Mouse (Mus musculus): ENCODE measurements at regions not wholly inside any gene's neighbourhood (a gene's known extent, or its start where the extent isn't known, plus 50 kb on each side); places are given as distances from the start of the nearest gene placed in this dataset.
"Not testable (repeated sequence)": the region's sequence is repeated elsewhere in the genome, so short reads cannot be mapped to it uniquely, and the experiment has no call there.

GRCm38 (mm10) chr13:83747671-83748070, 243.8 kb downstream of the Mef2c start:
- no peak for TF ChIP-seq EP300 (IDR thresholded peaks at IDR 0.05; ENCODE audit: low read depth)
- TF ChIP-seq CTCF (IDR thresholded peaks at IDR 0.05; ENCODE audit: low read depth): no peak
- Histone ChIP-seq H3K4me1 (replicated peaks; ENCODE audit: control insufficient read depth in 2 of 2, insufficient read depth in 2 of 2, low read length in 1 of 2) (no peaks in the 10 kb centered on the region), H3K9me3 (ENCODE audit: control insufficient read depth, low read length) (no peaks in the 10 kb centered on the region), H3K27ac (no peak overlapping the region), H3K4me2 (ENCODE audit: low read depth) (no peak overlapping the region), H3K9ac (replicated peaks) (no peak overlapping the region), H3K27me3 (ENCODE audit: control insufficient read depth, insufficient read depth, low read length) (peaks cover 18% of the 10 kb centered on the region), H3K36me3 (replicated peaks; ENCODE audit: control insufficient read depth, insufficient read depth, low read depth) (no peaks in the 10 kb centered on the region), H3K4me3 (ENCODE audit: insufficient read depth in 1 of 2, low read depth in 2 of 2, low read length in 2 of 2) (no peak overlapping the region)
- no peak for ATAC-seq (ENCODE audit: insufficient read depth)
- no peak for DNase-seq (ENCODE audit: low read depth in 3 of 3, low spot score in 3 of 3)
- 44% methylated on average over 3 of the region's 3 CpGs for WGBS (ENCODE audit: insufficient replicate concordance)

GRCm38 (mm10) chr13:83749376-83750150, 245.7 kb downstream of the Mef2c start:
- DNase-seq (ENCODE audit: low read depth in 3 of 3, low spot score in 3 of 3) (no peak), ATAC-seq (ENCODE audit: insufficient read depth) (no peak)
- no peak for TF ChIP-seq CTCF (IDR thresholded peaks at IDR 0.05; ENCODE audit: low read depth)
- TF ChIP-seq EP300 (IDR thresholded peaks at IDR 0.05; ENCODE audit: low read depth): no peak
- Histone ChIP-seq H3K36me3 (replicated peaks; ENCODE audit: control insufficient read depth, insufficient read depth, low read depth) (no peaks in the 10 kb centered on the region), H3K9me3 (ENCODE audit: control insufficient read depth, low read length) (no peaks in the 10 kb centered on the region), H3K27me3 (ENCODE audit: control insufficient read depth, insufficient read depth, low read length) (peaks cover 15% of the 10 kb centered on the region), H3K27ac (no peak overlapping the region), H3K9ac (replicated peaks) (no peak overlapping the region), H3K4me3 (ENCODE audit: insufficient read depth in 1 of 2, low read depth in 2 of 2, low read length in 2 of 2) (no peak overlapping the region), H3K4me1 (replicated peaks; ENCODE audit: control insufficient read depth in 2 of 2, insufficient read depth in 2 of 2, low read length in 1 of 2) (no peaks in the 10 kb centered on the region), H3K4me2 (ENCODE audit: low read depth) (no peak overlapping the region)
- 52% methylated on average over 8 of the region's 8 CpGs for WGBS (ENCODE audit: insufficient replicate concordance)

GRCm38 (mm10) chr13:83750437-83750836, 246.6 kb downstream of the Mef2c start:
- no peaks in the 10 kb centered on the region for H3K9me3 ChIP-seq (ENCODE audit: control insufficient read depth, low read length)
- H3K9ac ChIP-seq (replicated peaks): no peak overlapping the region
- ATAC-seq (ENCODE audit: insufficient read depth) (no peak), DNase-seq (ENCODE audit: low read depth in 3 of 3, low spot score in 3 of 3) (no peak)
- no peak for TF ChIP-seq EP300 (IDR thresholded peaks at IDR 0.05; ENCODE audit: low read depth)
- TF ChIP-seq CTCF (IDR thresholded peaks at IDR 0.05; ENCODE audit: low read depth): no peak
- H3K4me1 ChIP-seq (replicated peaks; ENCODE audit: control insufficient read depth in 2 of 2, insufficient read depth in 2 of 2, low read length in 1 of 2): no peaks in the 10 kb centered on the region
- WGBS (ENCODE audit: insufficient replicate concordance): 34% methylated on average over 4 of the region's 4 CpGs
- H3K27me3 ChIP-seq (ENCODE audit: control insufficient read depth, insufficient read depth, low read length): peaks cover 8% of the 10 kb centered on the region; the same call in 1 of the 2 replicates
- H3K4me2 ChIP-seq (ENCODE audit: low read depth): no peak overlapping the region
- no peak overlapping the region for H3K4me3 ChIP-seq (ENCODE audit: insufficient read depth in 1 of 2, low read depth in 2 of 2, low read length in 2 of 2)
- H3K36me3 ChIP-seq (replicated peaks; ENCODE audit: control insufficient read depth, insufficient read depth, low read depth): no peaks in the 10 kb centered on the region
- no peak overlapping the region for H3K27ac ChIP-seq

GRCm38 (mm10) chr13:83760387-83761170, 256.7 kb downstream of the Mef2c start:
- ATAC-seq (ENCODE audit: insufficient read depth) (no peak), DNase-seq (ENCODE audit: low read depth in 3 of 3, low spot score in 3 of 3) (no peak)
- no peak overlapping the region for H3K27ac ChIP-seq
- H3K36me3 ChIP-seq (replicated peaks; ENCODE audit: control insufficient read depth, insufficient read depth, low read depth): no peaks in the 10 kb centered on the region
- no peak overlapping the region for H3K4me3 ChIP-seq (ENCODE audit: insufficient read depth in 1 of 2, low read depth in 2 of 2, low read length in 2 of 2)
- no peak for TF ChIP-seq EP300 (IDR thresholded peaks at IDR 0.05; ENCODE audit: low read depth)
- TF ChIP-seq CTCF (IDR thresholded peaks at IDR 0.05; ENCODE audit: low read depth): no peak
- H3K9me3 ChIP-seq (ENCODE audit: control insufficient read depth, low read length): no peaks in the 10 kb centered on the region
- no peak overlapping the region for H3K4me2 ChIP-seq (ENCODE audit: low read depth)
- H3K9ac ChIP-seq (replicated peaks): no peak overlapping the region
- H3K4me1 ChIP-seq (replicated peaks; ENCODE audit: control insufficient read depth in 2 of 2, insufficient read depth in 2 of 2, low read length in 1 of 2): no peaks in the 10 kb centered on the region
- 65% methylated on average over 14 of the region's 14 CpGs for WGBS (ENCODE audit: insufficient replicate concordance)
- H3K27me3 ChIP-seq (ENCODE audit: control insufficient read depth, insufficient read depth, low read length): no peaks in the 10 kb centered on the region

GRCm38 (mm10) chr13:83762484-83762883, 258.6 kb downstream of the Mef2c start:
- no peaks in the 10 kb centered on the region for H3K36me3 ChIP-seq (replicated peaks; ENCODE audit: control insufficient read depth, insufficient read depth, low read depth)
- H3K27ac ChIP-seq: no peak overlapping the region
- no peaks in the 10 kb centered on the region for H3K4me1 ChIP-seq (replicated peaks; ENCODE audit: control insufficient read depth in 2 of 2, insufficient read depth in 2 of 2, low read length in 1 of 2)
- WGBS (ENCODE audit: insufficient replicate concordance): 72% methylated on average over 1 of the region's 1 CpGs
- no peak for DNase-seq (ENCODE audit: low read depth in 3 of 3, low spot score in 3 of 3)
- ATAC-seq (ENCODE audit: insufficient read depth): no peak
- no peak overlapping the region for H3K9ac ChIP-seq (replicated peaks)
- no peaks in the 10 kb centered on the region for H3K27me3 ChIP-seq (ENCODE audit: control insufficient read depth, insufficient read depth, low read length)
- H3K4me3 ChIP-seq (ENCODE audit: insufficient read depth in 1 of 2, low read depth in 2 of 2, low read length in 2 of 2): no peak overlapping the region
- TF ChIP-seq CTCF (IDR thresholded peaks at IDR 0.05; ENCODE audit: low read depth) (no peak), EP300 (IDR thresholded peaks at IDR 0.05; ENCODE audit: low read depth) (no peak)
- H3K4me2 ChIP-seq (ENCODE audit: low read depth): no peak overlapping the region
- no peaks in the 10 kb centered on the region for H3K9me3 ChIP-seq (ENCODE audit: control insufficient read depth, low read length)

GRCm38 (mm10) chr13:83763288-83763687, 259.5 kb downstream of the Mef2c start:
- H3K27ac ChIP-seq; H3K4me2 ChIP-seq (ENCODE audit: low read depth); H3K4me1 ChIP-seq (replicated peaks; ENCODE audit: control insufficient read depth in 2 of 2, insufficient read depth in 2 of 2, low read length in 1 of 2); H3K9me3 ChIP-seq (ENCODE audit: control insufficient read depth, low read length); H3K9ac ChIP-seq (replicated peaks); H3K36me3 ChIP-seq (replicated peaks; ENCODE audit: control insufficient read depth, insufficient read depth, low read depth); ATAC-seq (ENCODE audit: insufficient read depth); H3K4me3 ChIP-seq (ENCODE audit: insufficient read depth in 1 of 2, low read depth in 2 of 2, low read length in 2 of 2); DNase-seq (ENCODE audit: low read depth in 3 of 3, low spot score in 3 of 3); H3K27me3 ChIP-seq (ENCODE audit: control insufficient read depth, insufficient read depth, low read length): not testable (repeated sequence)
- 52% methylated on average over 5 of the region's 5 CpGs for WGBS (ENCODE audit: insufficient replicate concordance)

All from liver, embryonic 14.5 days (tissue).